Mouse (Mus musculus) liver, adult 2 months (tissue): ENCODE data around the gene Crbn. TPM values are rescaled to one million over a fixed set of nuclear protein-coding genes. Genes with fewer than 3 reads are reported as not detected.

Experiments used
- DNase-seq: peaks from one replicate; pipeline ENCODE4 v3.0.0-alpha.2; 2011; ENCODE audit warnings: low read depth, low spot score; ENCODE audit errors: extremely low read depth
- H3K27ac ChIP-seq: fragments of 200-500 bp; replicated peaks from 2 replicates; pipeline ENCODE4 v1.5.1; 2012; ENCODE audit warnings: low read depth, mild to moderate bottlenecking, control low read depth, inconsistent platforms, low read length; ENCODE audit not compliant: insufficient read depth
- H3K27me3 ChIP-seq: fragments of 200-500 bp; 2 replicates; pipeline ENCODE4 v1.6.1; 2012; ENCODE audit warnings: mild to moderate bottlenecking, moderate library complexity, low read length, inconsistent platforms; ENCODE audit not compliant: control insufficient read depth, insufficient read depth
- H3K36me3 ChIP-seq: fragments of 200-500 bp; 2 replicates; pipeline ENCODE4 v1.6.1; 2012; ENCODE audit warnings: low read length, inconsistent platforms; ENCODE audit not compliant: control insufficient read depth, insufficient read depth
- H3K4me1 ChIP-seq: fragments of 200-500 bp; 2 replicates; pipeline ENCODE4 v1.6.1; 2011; ENCODE audit warnings: low read length; ENCODE audit not compliant: control insufficient read depth, insufficient read depth
- H3K4me3 ChIP-seq: fragments of 200-500 bp; 2 replicates; pipeline ENCODE4 v1.5.1; 2011; ENCODE audit warnings: low read depth, mild to moderate bottlenecking, control low read depth, low read length, moderate library complexity; ENCODE audit not compliant: insufficient read depth
- H3K79me2 ChIP-seq: fragments of 200-500 bp; 2 replicates; pipeline ENCODE4 v1.6.1; 2012; ENCODE audit warnings: inconsistent platforms, mild to moderate bottlenecking, low read length, moderate library complexity; ENCODE audit not compliant: control insufficient read depth, insufficient read depth
- H3K9ac ChIP-seq: fragments of 200-500 bp; 2 replicates; pipeline ENCODE4 v1.6.1; 2012; ENCODE audit warnings: low read depth, mild to moderate bottlenecking, control low read depth, inconsistent platforms, low read length
- CTCF ChIP-seq: fragments of 200-500 bp; IDR thresholded peaks from 2 replicates; pipeline ENCODE4 v1.5.1; 2011; ENCODE audit warnings: low read depth, low read length, control low read depth
- POLR2A ChIP-seq: fragments of 200-500 bp; IDR thresholded peaks from 2 replicates; pipeline ENCODE4 v1.6.1; 2011; ENCODE audit warnings: low read length, control low read depth; ENCODE audit not compliant: insufficient read depth; ENCODE audit errors: extremely low read depth
- WGBS: fragments of 180-500 bp; shearing (Covaris S2); methylation state at CpG from one replicate; pipeline ENCODE4 v1.1.7; 2018; 5-methylcytosine and 5-hydroxymethylcytosine counted together
- polyA plus RNA-seq: library from polyadenylated mRNA; depleted of rRNA; stranded (reverse); fragments of >200 nt; gene quantifications from 2 replicates; pipeline ENCODE4 v1.2.3, GENCODE M21; 2012
- total RNA-seq: library from RNA; depleted of rRNA; stranded (reverse); fragments of >200 nt; gene quantifications from 2 replicates; pipeline ENCODE4 v1.2.3, GENCODE M21; 2014

Crbn gene
- total and polyA plus RNA-seq, 2 experiments, result 8.6 to 49.2 TPM

GRCm38 (mm10) chr6:106770046-106770445, 29.8 kb downstream of the Crbn start:
- 43% methylated on average over 4 of the region's 4 CpGs for WGBS
- Histone ChIP-seq H3K9ac (no peak overlapping the region), H3K79me2 (peaks cover 10% of the 10 kb centered on the region; the same call in 1 of the 2 replicates), H3K4me3 (peak overlapping the region; percentile 98; the same call in 1 of the 2 replicates), H3K36me3 (peaks cover 27% of the 10 kb centered on the region), H3K27ac (no peak overlapping the region), H3K4me1 (peaks cover 4% of the 10 kb centered on the region; the same call in 1 of the 2 replicates), H3K27me3 (no peaks in the 10 kb centered on the region)
- TF ChIP-seq POLR2A, result no peak
- no peak for TF ChIP-seq CTCF
- DNase-seq, result no peak

- peak overlapping the region; percentile 95 for H3K9ac ChIP-seq
- H3K4me1 ChIP-seq, result peaks cover 4% of the 10 kb centered on the region; the same call in 1 of the 2 replicates
- TF ChIP-seq CTCF (no peak), POLR2A (no peak)
- H3K27me3 ChIP-seq, result no peaks in the 10 kb centered on the region
- under 1% methylated on average over 32 of the region's 33 CpGs for WGBS
- H3K27ac ChIP-seq, result peak overlapping the region; percentile 56
- peaks cover 24% of the 10 kb centered on the region for H3K36me3 ChIP-seq
- DNase-seq, result peak; percentile 35
- H3K4me3 ChIP-seq, result peak overlapping the region; percentile 98
- peaks cover 10% of the 10 kb centered on the region; the same call in 1 of the 2 replicates for H3K79me2 ChIP-seq
Measured at GRCm38 (mm10) chr6:106769290-106769866, 30.5 kb downstream of the Crbn start.

GRCm38 (mm10) chr6:106768640-106769289, 31.1 kb downstream of the Crbn start, which contains the start of gene Trnt1:
TSS of gene Trnt1 (plus strand) at chr6:106769120.
- DNase-seq, result peak; percentile 88
- H3K9ac ChIP-seq, result peak within 1 kb of the TSS; percentile 95
- 4% methylated on average over 35 of the region's 35 CpGs for WGBS
- peak within 1 kb of the TSS; percentile 56 for H3K27ac ChIP-seq
- H3K4me3 ChIP-seq, result peak within 1 kb of the TSS; percentile 98
- H3K79me2 ChIP-seq, result peaks cover 10% of the 10 kb centered on the region; the same call in 1 of the 2 replicates
- peaks cover 19% of the 10 kb centered on the region for H3K36me3 ChIP-seq
- H3K27me3 ChIP-seq, result no peaks in the 10 kb centered on the region
- peaks cover 4% of the 10 kb centered on the region; the same call in 1 of the 2 replicates for H3K4me1 ChIP-seq
- peak; percentile 75; the same call in 1 of the 2 replicates for TF ChIP-seq POLR2A
- no peak for TF ChIP-seq CTCF

GRCm38 (mm10) chr6:106766774-106767173, 33.1 kb downstream of the Crbn start:
- no peak for DNase-seq
- WGBS, result 77% methylated on average over 4 of the region's 4 CpGs
- Histone ChIP-seq H3K9ac (no peak overlapping the region), H3K27ac (no peak overlapping the region), H3K36me3 (peaks cover 6% of the 10 kb centered on the region), H3K4me3 (no peak overlapping the region), H3K4me1 (peaks cover 4% of the 10 kb centered on the region; the same call in 1 of the 2 replicates), H3K27me3 (no peaks in the 10 kb centered on the region), H3K79me2 (peaks cover 10% of the 10 kb centered on the region; the same call in 1 of the 2 replicates)
- no peak for TF ChIP-seq CTCF
- no peak for TF ChIP-seq POLR2A

- Histone ChIP-seq H3K4me1 (peaks cover 4% of the 10 kb centered on the region; the same call in 1 of the 2 replicates), H3K27me3 (no peaks in the 10 kb centered on the region), H3K27ac (no peak overlapping the region), H3K4me3 (no peak overlapping the region), H3K9ac (no peak overlapping the region), H3K36me3 (no peaks in the 10 kb centered on the region), H3K79me2 (peaks cover 10% of the 10 kb centered on the region; the same call in 1 of the 2 replicates)
- no peak for TF ChIP-seq POLR2A
- WGBS, result 65% methylated on average over 1 of the region's 1 CpGs
- DNase-seq, result no peak
Measured at GRCm38 (mm10) chr6:106765892-106766291, 34.0 kb downstream of the Crbn start.

- Histone ChIP-seq H3K27ac (no peak overlapping the region), H3K9ac (no peak overlapping the region), H3K4me3 (no peak overlapping the region), H3K4me1 (no peaks in the 10 kb centered on the region), H3K27me3 (no peaks in the 10 kb centered on the region; the same call in 1 of the 2 replicates), H3K79me2 (no peaks in the 10 kb centered on the region), H3K36me3 (no peaks in the 10 kb centered on the region)
- WGBS, result 81% methylated on average over 1 of the region's 1 CpGs
- TF ChIP-seq POLR2A, result no peak
- TF ChIP-seq CTCF, result no peak
- DNase-seq, result no peak
Measured at GRCm38 (mm10) chr6:106761486-106761885, 38.4 kb downstream of the Crbn start.
